Mouse (Mus musculus) gastrocnemius, adult 2 months (tissue): Measurements from ENCODE around the gene Man1b1. TPM values are rescaled to one million over a fixed set of nuclear protein-coding genes. Genes with fewer than 3 reads are reported as not detected.

ENCODE experiments used
- DNase-seq: peaks from one replicate; pipeline ENCODE4 v3.0.0; 2022
- H3K27ac ChIP-seq: fragments of 200-600 bp; 2 replicates; pipeline ENCODE4 v1.8.1; 2022; ENCODE audit warnings: mild to moderate bottlenecking
- H3K4me3 ChIP-seq: fragments of 200-600 bp; 2 replicates; pipeline ENCODE4 v1.8.1; 2022; ENCODE audit warnings: mild to moderate bottlenecking, moderate library complexity
- CTCF ChIP-seq: fragments of 200-600 bp; IDR thresholded peaks from 2 replicates; pipeline ENCODE4 v1.8.1; 2022; ENCODE audit warnings: antibody characterized with exemption, mild to moderate bottlenecking, moderate library complexity
- intact Hi-C: fragments of 180-260 bp; cut with DNase I; formaldehyde crosslinking; loops from one replicate; pipeline ENCODE4 v1.15.1; 2025
- total RNA-seq, 2 experiments: library from RNA; stranded (reverse); gene quantifications; 2 replicates each; pipeline ENCODE4 v1.2.3; 2021

Man1b1 gene
- total RNA-seq, 2 experiments from 2014 or later: 12.9 to 16.0 TPM

GRCm38 (mm10) chr2:25310969-25311368 lies 21.2 kb upstream of the Man1b1 start:
- TF ChIP-seq CTCF: no peak
- H3K4me3 ChIP-seq: no peak overlapping the region
- no peak for DNase-seq
- intact Hi-C loops: no loop called here
- H3K27ac ChIP-seq: no peak overlapping the region

- Histone ChIP-seq H3K27ac (no peak overlapping the region), H3K4me3 (no peak overlapping the region)
- no peak for TF ChIP-seq CTCF
- no peak for DNase-seq
- intact Hi-C loops: no loop called here
Observed at GRCm38 (mm10) chr2:25311491-25311891, 20.6 kb upstream of the Man1b1 start.

GRCm38 (mm10) chr2:25318119-25318966 lies 13.8 kb upstream of the Man1b1 start:
- no peak for TF ChIP-seq CTCF
- no peak overlapping the region for H3K27ac ChIP-seq
- peak overlapping the region; percentile 39; the same call in 1 of the 2 replicates for H3K4me3 ChIP-seq
- no peak for DNase-seq
- intact Hi-C loops: no loop called here

DNA sequence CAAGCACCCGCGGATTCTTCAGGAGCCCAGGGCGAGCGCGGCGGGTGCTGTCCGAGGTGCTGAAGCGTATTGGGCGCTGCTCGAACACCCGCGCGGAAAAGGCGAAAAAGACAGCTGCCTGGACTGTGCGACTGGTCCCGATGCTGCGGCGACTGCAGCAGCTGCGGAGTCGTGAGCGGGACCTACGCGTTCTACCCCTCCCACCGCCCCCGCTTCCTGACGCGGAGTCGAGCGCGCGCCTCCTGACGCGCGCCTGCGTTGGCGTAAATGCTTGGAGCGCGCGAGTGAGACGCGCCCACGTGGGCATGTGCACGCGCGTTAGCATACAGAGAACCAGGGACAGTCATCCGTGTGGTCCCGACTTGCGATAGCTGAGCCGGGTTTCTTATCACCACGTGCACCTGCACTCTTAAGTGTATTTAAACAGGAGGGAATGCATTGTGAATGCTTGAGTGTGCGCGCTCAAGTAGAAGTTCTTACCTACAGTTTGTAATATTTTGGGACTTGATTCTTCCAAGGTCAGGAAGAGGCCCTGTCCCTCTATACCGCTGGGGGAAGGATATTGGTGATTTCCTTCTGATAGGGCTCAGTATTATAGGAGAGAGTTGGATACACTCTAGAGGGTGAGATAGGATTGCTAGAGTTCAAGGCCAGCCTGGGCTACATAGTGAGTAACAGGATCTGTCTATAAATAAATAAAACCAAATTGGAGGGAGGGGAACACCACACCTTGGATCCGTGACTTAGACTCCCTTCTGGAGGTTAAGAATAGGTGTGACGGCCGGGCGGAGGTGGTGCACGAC lies 13.0 kb upstream of the Man1b1 start, which contains the start of gene Grin1:
Grin1 (minus strand) TSS at position 217 of the 803 bp plus-strand sequence.
- peak; percentile 69 for DNase-seq
- peak within 1 kb of the TSS; percentile 39 for H3K4me3 ChIP-seq
- H3K27ac ChIP-seq: no peak within 1 kb of the TSS
- TF ChIP-seq CTCF: no peak
- intact Hi-C loops: no loop called here

DNA sequence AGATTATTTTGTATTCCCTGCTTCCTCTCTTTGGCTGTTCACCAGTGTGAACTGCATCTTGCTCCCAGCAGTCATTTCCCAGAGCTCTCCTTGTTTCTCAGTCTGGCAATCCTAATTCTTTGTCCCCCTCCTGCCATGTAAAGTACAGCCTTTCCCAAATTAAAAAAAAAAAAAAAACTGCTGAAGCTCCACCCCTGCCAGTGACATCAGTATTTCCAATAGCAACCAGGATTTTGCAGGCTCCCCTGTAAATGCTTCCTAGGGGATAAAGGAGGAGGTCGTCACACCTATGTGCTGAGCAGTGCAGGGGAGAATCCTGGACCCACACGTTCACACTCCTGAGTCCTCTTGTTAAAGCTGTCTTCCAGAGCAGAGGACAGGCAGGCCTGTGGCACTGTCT lies 12.1 kb upstream of the Man1b1 start:
- TF ChIP-seq CTCF: no peak
- Histone ChIP-seq H3K4me3 (no peak overlapping the region), H3K27ac (no peak overlapping the region)
- DNase-seq: no peak
- intact Hi-C loops: loop anchor here (10.0 kb wide), 1 partner anchor 195 kb away; no protein-coding TSS in a partner anchor

- Histone ChIP-seq H3K4me3 (no peak overlapping the region), H3K27ac (no peak overlapping the region)
- intact Hi-C loops: loop anchor here (10.0 kb wide), 1 partner anchor 201 kb away; no protein-coding TSS in a partner anchor
Observed at GRCm38 (mm10) chr2:25326036-25326435, 6.1 kb upstream of the Man1b1 start.

DNA sequence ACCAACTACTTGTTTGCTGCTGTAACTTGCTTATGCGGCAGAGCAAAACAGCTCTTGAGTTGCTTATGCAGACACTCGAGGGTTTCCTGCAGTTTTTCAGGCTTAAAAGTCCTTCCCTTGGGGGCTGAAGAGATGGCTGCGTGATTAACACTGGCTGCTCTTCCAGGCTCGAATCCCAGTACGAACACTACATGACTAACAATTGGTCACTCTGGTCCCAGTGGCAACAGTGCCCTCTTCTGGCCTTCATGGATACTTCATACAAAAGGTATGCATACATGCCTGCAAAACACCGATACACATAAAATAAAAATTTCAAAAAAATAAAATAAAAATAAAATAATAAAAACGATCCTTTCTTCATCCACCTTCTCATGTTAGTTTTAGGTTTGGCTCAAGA lies 3.7 kb upstream of the Man1b1 start:
- H3K27ac ChIP-seq: no peak overlapping the region
- peak; percentile 60 for TF ChIP-seq CTCF
- DNase-seq: no peak
- no peak overlapping the region for H3K4me3 ChIP-seq
- intact Hi-C loops: loop anchor here (10.0 kb wide), 1 partner anchor 204 kb away; no protein-coding TSS in a partner anchor

More at GRCm38 (mm10) chr2:25326036-25326435, 6.1 kb upstream of the Man1b1 start:
- DNase-seq: no peak
- TF ChIP-seq CTCF: no peak

GRCm38 (mm10) chr2:25331470-25331869 lies 668 bp upstream of the Man1b1 start:
- Histone ChIP-seq H3K27ac (no peak overlapping the region), H3K4me3 (peak overlapping the region; percentile 91)
- no peak for TF ChIP-seq CTCF
- intact Hi-C loops: loop anchor here (5.0 kb wide), 3 partner anchors 59 to 139 kb away; partner anchors contain the start of genes Anapc2, Ssna1 and Tmem203
- DNase-seq: no peak

DNA sequence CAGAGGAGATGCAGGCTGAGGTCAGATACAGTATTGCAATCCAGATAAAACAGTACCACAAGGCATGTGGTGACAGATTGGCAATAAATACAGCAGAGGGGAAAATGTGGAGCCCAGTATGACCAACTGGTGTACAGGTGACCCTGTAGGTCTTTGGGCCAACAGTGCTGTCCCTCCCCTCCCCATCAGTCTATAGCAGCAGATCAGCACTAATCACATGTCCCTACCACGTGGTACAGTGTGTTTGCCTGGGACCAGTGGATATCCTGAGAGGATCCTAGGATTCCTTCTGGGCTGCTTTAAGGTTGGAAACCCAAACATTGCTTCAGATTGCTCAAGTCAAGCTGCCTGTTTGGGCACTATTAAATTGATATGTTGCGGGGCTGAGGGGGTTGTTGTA lies 1.4 kb downstream of the Man1b1 start:
- TF ChIP-seq CTCF: no peak

DNA sequence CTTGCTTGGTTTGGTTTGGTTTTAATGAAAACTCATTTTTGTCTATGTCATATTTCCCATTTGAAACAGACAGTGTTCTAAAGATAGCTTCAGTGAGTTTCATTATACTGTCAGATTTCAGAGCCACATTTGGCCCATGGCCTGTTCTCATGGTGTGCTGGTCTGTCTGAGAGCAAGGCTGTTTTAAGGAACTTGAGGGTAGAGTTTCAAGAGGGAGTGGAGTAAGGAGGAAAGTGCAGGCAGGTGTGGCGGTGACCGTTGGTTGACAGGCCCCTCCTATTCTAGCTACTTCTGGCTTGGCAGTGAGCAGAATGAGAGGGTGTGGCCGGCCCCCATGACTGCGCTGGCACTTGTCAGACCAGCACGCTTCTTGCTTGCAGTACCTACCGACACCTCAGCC lies 6.2 kb downstream of the Man1b1 start:
- H3K27ac ChIP-seq: no peak overlapping the region
- H3K4me3 ChIP-seq: no peak overlapping the region
- TF ChIP-seq CTCF: no peak
- intact Hi-C loops: no loop called here
- no peak for DNase-seq

More for the DNA sequence above, 1.4 kb downstream of the Man1b1 start:
- Histone ChIP-seq H3K27ac (no peak overlapping the region), H3K4me3 (peak overlapping the region; percentile 91)
- no peak for DNase-seq
- intact Hi-C loops: loop anchor here (5.0 kb wide), 3 partner anchors 61 to 141 kb away; partner anchors contain the start of genes Anapc2, Ssna1 and Tmem203

DNA sequence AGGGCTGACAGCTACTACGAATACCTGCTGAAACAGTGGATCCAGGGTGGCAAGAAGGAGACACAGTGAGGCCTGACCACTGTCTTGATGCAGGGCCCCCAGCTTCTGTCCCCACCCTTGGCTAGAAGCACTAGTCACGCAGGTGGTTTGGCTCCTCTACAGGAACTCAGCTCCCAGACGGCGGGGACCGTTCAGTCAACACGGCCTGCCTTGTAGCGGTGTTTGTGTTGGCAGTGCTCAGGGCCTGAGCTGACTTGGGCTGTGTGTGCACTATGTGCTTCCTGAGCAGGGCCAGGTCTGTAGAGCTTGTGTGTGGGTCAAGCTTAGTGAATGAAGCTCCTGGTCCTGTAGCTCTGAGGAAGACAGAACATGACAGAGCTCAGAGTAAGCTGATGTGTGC lies 16.0 kb downstream of the Man1b1 start:
- intact Hi-C loops: no loop called here
- H3K4me3 ChIP-seq: no peak overlapping the region
- H3K27ac ChIP-seq: no peak overlapping the region
- TF ChIP-seq CTCF: no peak
- no peak for DNase-seq

DNA sequence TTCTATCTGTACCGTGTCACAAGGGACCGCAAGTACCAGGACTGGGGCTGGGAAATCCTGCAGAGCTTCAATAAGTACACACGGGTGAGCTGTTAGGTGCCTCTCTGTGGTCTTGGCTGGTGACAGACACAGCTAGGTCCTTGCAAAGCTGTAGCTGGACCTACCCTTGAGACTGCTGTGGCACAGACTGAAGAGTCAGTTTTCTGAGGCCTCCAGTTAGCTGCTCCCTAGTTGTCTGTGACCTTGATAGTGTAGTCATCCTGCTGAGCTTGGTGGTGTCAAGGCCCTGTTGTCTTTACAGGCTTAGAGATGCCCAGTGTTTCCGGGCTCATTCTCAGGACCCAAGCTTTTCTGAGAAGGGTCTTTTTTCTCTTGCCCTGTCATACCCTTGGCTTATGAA lies 17.4 kb downstream of the Man1b1 start:
- TF ChIP-seq CTCF: no peak
- Histone ChIP-seq H3K27ac (no peak overlapping the region), H3K4me3 (no peak overlapping the region)
- intact Hi-C loops: no loop called here
- DNase-seq: no peak

GRCm38 (mm10) chr2:25350701-25351100 lies 18.6 kb downstream of the Man1b1 start:
- intact Hi-C loops: no loop called here
- Histone ChIP-seq H3K4me3 (no peak overlapping the region), H3K27ac (no peak overlapping the region)
- no peak for DNase-seq
- TF ChIP-seq CTCF: no peak
